Mouse (Mus musculus): ENCODE results near the gene Krt36. TPM values are rescaled to one million over a fixed set of nuclear protein-coding genes. Genes with fewer than 3 reads are reported as not detected.

Gene Krt36
- polyA plus RNA-seq, 1 experiment from 2014 or later = not detected

GRCm38 (mm10) chr11:100121466-100121865 lies 16.0 kb upstream of the Krt36 start, which contains the start of gene Krt13:
TSS of gene Krt13 (minus strand) at chr11:100121566.
- H3K36me3 ChIP-seq = no peaks in the 10 kb centered on the region

DNA sequence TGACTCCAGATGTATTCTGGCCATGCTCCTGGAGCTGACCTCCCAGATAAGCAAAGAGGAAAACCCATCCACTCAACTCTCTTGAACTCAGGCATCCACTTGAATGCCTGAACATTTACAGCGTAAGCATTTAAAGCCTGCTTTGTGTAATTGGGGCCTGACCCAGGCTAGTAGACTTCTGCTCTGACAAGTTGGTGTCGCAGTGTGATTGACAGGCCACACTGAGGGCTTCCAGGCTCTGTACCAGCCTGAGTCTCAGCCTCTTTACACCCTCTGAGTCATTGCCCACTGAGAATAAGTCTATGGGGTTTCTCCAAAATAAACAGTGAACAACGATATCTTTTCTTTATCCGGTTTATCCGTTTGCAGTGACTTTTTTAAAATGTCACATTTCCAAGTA lies 14.9 kb upstream of the Krt36 start:
- 84% methylated on average over 5 of the region's 5 CpGs for WGBS
- Histone ChIP-seq H3K27ac (no peak overlapping the region), H3K4me3 (no peak overlapping the region), H3K27me3 (ENCODE audit: low read depth, poor library complexity, severe bottlenecking) (no peaks in the 10 kb centered on the region), H3K4me1 (peaks cover 5% of the 10 kb centered on the region; the same call in 1 of the 2 replicates), H3K36me3 (no peaks in the 10 kb centered on the region), H3K9me3 (replicated peaks) (no peaks in the 10 kb centered on the region)
- DNase-seq (ENCODE audit: low spot score) = no peak

More at GRCm38 (mm10) chr11:100121466-100121865, 16.0 kb upstream of the Krt36 start, which contains the start of gene Krt13:
- no peak for DNase-seq (ENCODE audit: low spot score)
- Histone ChIP-seq H3K4me1 (peaks cover 5% of the 10 kb centered on the region; the same call in 1 of the 2 replicates), H3K4me3 (no peak within 1 kb of the TSS), H3K27me3 (ENCODE audit: low read depth, poor library complexity, severe bottlenecking) (no peaks in the 10 kb centered on the region), H3K9me3 (replicated peaks) (no peaks in the 10 kb centered on the region), H3K27ac (no peak within 1 kb of the TSS)
- 80% methylated on average over 3 of the region's 3 CpGs for WGBS

- 87% methylated on average over 2 of the region's 2 CpGs for WGBS
- no peak overlapping the region for H3K27ac ChIP-seq
- no peaks in the 10 kb centered on the region for H3K9me3 ChIP-seq (replicated peaks)
- H3K36me3 ChIP-seq = no peaks in the 10 kb centered on the region
- H3K4me1 ChIP-seq = no peaks in the 10 kb centered on the region
- no peaks in the 10 kb centered on the region for H3K27me3 ChIP-seq (ENCODE audit: low read depth, poor library complexity, severe bottlenecking)
- no peak overlapping the region for H3K4me3 ChIP-seq
- no peak for DNase-seq (ENCODE audit: low spot score)
These were observed 8.3 kb upstream of the Krt36 start for GRCm38 (mm10) chr11:100113742-100114029.

GRCm38 (mm10) chr11:100112935-100113741 lies 7.7 kb upstream of the Krt36 start:
- H3K36me3 ChIP-seq = no peaks in the 10 kb centered on the region
- WGBS = 90% methylated on average over 11 of the region's 11 CpGs
- no peaks in the 10 kb centered on the region for H3K4me1 ChIP-seq
- H3K4me3 ChIP-seq = no peak overlapping the region
- H3K27me3 ChIP-seq (ENCODE audit: low read depth, poor library complexity, severe bottlenecking) = no peaks in the 10 kb centered on the region
- H3K9me3 ChIP-seq (replicated peaks) = no peaks in the 10 kb centered on the region
- no peak for DNase-seq (ENCODE audit: low spot score)
- H3K27ac ChIP-seq = no peak overlapping the region

DNA sequence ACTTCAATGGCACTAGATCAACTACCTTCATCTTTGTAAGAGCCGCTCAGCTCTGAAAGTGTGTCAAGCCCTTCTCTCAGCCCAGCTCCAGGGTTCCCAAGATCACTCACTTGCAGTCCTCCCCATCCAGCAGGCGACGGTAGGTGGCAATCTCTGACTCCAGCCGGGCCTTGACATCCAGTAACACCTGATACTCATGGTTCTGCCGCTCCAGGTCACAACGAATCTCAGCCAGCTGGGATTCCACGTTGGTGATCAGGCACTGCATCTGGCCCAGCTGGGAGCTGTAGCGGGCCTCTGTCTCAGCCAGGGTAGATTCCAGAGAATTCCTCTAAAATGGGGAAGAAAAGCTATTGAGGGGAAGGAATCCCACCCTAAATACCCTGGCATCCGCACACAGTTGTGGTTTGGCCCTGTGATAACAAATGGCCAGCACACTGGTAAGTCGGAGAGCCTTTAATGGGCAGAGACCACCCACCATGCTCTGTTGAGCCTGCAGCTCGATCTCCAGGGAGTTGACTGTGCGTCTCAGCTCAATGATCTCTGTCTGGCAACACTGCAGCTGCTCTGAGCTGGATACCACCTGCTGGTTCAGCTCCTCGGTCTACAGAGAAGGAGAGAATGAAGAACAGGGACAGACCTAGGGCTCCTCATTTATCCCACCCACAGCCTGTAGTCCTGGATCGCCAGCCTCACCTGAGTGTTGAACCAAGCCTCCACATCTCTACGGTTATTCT lies 2.6 kb downstream of the Krt36 start:
- Histone ChIP-seq H3K4me3 (no peak overlapping the region), H3K36me3 (no peaks in the 10 kb centered on the region), H3K27ac (no peak overlapping the region), H3K27me3 (ENCODE audit: low read depth, poor library complexity, severe bottlenecking) (no peaks in the 10 kb centered on the region), H3K4me1 (peaks cover 12% of the 10 kb centered on the region; the same call in 1 of the 2 replicates), H3K9me3 (replicated peaks) (no peaks in the 10 kb centered on the region)
- 67% methylated on average over 15 of the region's 15 CpGs for WGBS
- DNase-seq (ENCODE audit: low spot score) = no peak

- Histone ChIP-seq H3K27ac (no peak overlapping the region), H3K4me1 (peaks cover 28% of the 10 kb centered on the region), H3K36me3 (no peaks in the 10 kb centered on the region), H3K27me3 (ENCODE audit: low read depth, poor library complexity, severe bottlenecking) (no peaks in the 10 kb centered on the region), H3K4me3 (no peak overlapping the region), H3K9me3 (replicated peaks) (no peaks in the 10 kb centered on the region)
- 85% methylated on average over 4 of the region's 4 CpGs for WGBS
- DNase-seq (ENCODE audit: low spot score) = no peak
These were observed 5.0 kb downstream of the Krt36 start for GRCm38 (mm10) chr11:100100391-100100790.

GRCm38 (mm10) chr11:100097819-100098218 lies 7.6 kb downstream of the Krt36 start:
- WGBS = 78% methylated on average over 9 of the region's 9 CpGs
- H3K36me3 ChIP-seq = no peaks in the 10 kb centered on the region
- DNase-seq (ENCODE audit: low spot score) = no peak
- no peaks in the 10 kb centered on the region for H3K27me3 ChIP-seq (ENCODE audit: low read depth, poor library complexity, severe bottlenecking)
- peaks cover 24% of the 10 kb centered on the region for H3K4me1 ChIP-seq
- H3K9me3 ChIP-seq (replicated peaks) = no peaks in the 10 kb centered on the region
- H3K27ac ChIP-seq = no peak overlapping the region
- H3K4me3 ChIP-seq = no peak overlapping the region

- WGBS = 58% methylated on average over 9 of the region's 9 CpGs
- Histone ChIP-seq H3K36me3 (no peaks in the 10 kb centered on the region), H3K9me3 (replicated peaks) (no peaks in the 10 kb centered on the region), H3K4me3 (no peak within 1 kb of the TSS), H3K27me3 (ENCODE audit: low read depth, poor library complexity, severe bottlenecking) (no peaks in the 10 kb centered on the region), H3K4me1 (peaks cover 23% of the 10 kb centered on the region), H3K27ac (peak within 1 kb of the TSS; percentile 25; the same call in 1 of the 2 replicates)
- no peak for DNase-seq (ENCODE audit: low spot score)
These were observed 9.3 kb downstream of the Krt36 start, which contains the start of gene Krt35 for GRCm38 (mm10) chr11:100096141-100096540. TSS of gene Krt35 (minus strand) at chr11:100096241.

- WGBS = 74% methylated on average over 7 of the region's 7 CpGs
- no peaks in the 10 kb centered on the region for H3K9me3 ChIP-seq (replicated peaks)
- H3K4me1 ChIP-seq = no peaks in the 10 kb centered on the region
- DNase-seq (ENCODE audit: low spot score) = no peak
- H3K4me3 ChIP-seq = no peak overlapping the region
- no peaks in the 10 kb centered on the region for H3K27me3 ChIP-seq (ENCODE audit: low read depth, poor library complexity, severe bottlenecking)
- no peaks in the 10 kb centered on the region for H3K36me3 ChIP-seq
- H3K27ac ChIP-seq = no peak overlapping the region
These were observed 16.9 kb downstream of the Krt36 start for GRCm38 (mm10) chr11:100088378-100089025.

GRCm38 (mm10) chr11:100087861-100088260 lies 17.6 kb downstream of the Krt36 start, which contains the start of gene Krt32:
TSS of gene Krt32 (minus strand) at chr11:100088226.
- H3K27me3 ChIP-seq (ENCODE audit: low read depth, poor library complexity, severe bottlenecking) = no peaks in the 10 kb centered on the region
- H3K9me3 ChIP-seq (replicated peaks) = no peaks in the 10 kb centered on the region
- H3K4me1 ChIP-seq = no peaks in the 10 kb centered on the region
- WGBS = 93% methylated on average over 10 of the region's 10 CpGs
- H3K4me3 ChIP-seq = no peak within 1 kb of the TSS
- DNase-seq (ENCODE audit: low spot score) = no peak
- no peak within 1 kb of the TSS for H3K27ac ChIP-seq
- no peaks in the 10 kb centered on the region for H3K36me3 ChIP-seq

DNA sequence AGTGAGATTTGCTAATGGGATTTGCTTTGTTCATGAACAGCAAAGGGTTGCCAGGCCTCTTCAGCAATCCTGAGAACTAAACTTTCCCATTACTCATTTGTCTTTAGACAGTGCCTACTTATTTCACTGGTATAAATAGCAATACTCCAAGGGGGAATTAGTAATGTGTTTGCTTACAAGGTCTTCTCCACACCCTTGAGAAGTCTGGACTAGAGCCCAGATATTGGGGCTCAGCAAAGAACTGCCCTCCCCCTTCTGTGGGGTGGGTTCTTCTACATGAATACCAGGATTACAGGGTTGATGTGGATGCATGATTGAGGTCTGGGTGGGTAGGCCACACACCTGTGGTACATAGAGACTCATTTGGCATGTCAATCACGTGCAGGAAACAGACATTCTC lies 31.6 kb downstream of the Krt36 start:
- Histone ChIP-seq H3K27ac (no peak overlapping the region), H3K4me3 (no peak overlapping the region), H3K36me3 (no peaks in the 10 kb centered on the region), H3K27me3 (ENCODE audit: low read depth, poor library complexity, severe bottlenecking) (no peaks in the 10 kb centered on the region), H3K9me3 (replicated peaks) (no peaks in the 10 kb centered on the region), H3K4me1 (no peaks in the 10 kb centered on the region)
- DNase-seq (ENCODE audit: low spot score) = no peak
- 77% methylated on average over 1 of the region's 1 CpGs for WGBS

DNA sequence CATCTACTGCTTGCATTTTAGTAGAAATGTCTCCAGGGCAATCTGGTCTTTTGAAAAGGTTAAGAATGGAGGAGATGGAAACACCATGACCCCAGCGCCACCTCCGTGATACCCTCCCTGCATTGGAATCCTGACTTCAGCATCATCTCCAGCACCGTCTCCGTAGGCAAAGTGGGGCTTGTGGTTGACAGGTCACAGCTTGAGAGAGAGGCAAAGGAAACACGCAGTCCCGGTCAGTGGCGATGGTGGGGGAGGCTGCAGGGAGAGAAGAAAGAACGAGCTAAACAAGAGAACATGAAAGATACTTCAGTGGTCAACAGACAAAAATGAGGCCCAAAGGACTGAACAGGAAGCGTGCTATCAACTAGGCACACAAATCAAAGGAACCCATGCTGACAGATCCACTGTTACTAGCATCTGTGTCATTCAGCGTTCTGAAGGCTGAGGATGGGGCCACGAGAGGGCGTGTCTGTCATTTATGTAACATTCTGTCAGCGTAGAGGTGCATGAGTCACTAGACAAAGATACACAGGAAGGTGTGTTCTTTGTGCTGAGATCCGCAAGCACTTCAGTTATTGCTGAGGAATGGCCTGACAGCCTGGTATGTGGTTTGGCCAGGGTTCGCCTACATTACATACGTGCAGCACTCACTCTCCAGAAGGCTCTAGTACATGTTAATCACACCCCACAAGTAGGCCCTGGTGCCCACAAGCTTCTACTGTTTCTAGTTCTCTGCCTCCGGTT lies 38.0 kb downstream of the Krt36 start:
- no peak for DNase-seq (ENCODE audit: low spot score)
- H3K27me3 ChIP-seq (ENCODE audit: low read depth, poor library complexity, severe bottlenecking) = no peaks in the 10 kb centered on the region
- WGBS = 84% methylated on average over 17 of the region's 17 CpGs
- no peak overlapping the region for H3K4me3 ChIP-seq
- H3K27ac ChIP-seq = no peak overlapping the region
- no peaks in the 10 kb centered on the region for H3K36me3 ChIP-seq
- no peaks in the 10 kb centered on the region for H3K4me1 ChIP-seq
- no peaks in the 10 kb centered on the region for H3K9me3 ChIP-seq (replicated peaks)
